Mouse (Mus musculus) intestine, postnatal 0 days (tissue): ENCODE data around the gene Adgrl2. TPM values are rescaled to one million over a fixed set of nuclear protein-coding genes. Genes with fewer than 3 reads are reported as not detected.

Experiments
- ATAC-seq: fragments of 200-750 bp; cut with Nextera tagmentation; 2 replicates; pipeline ENCODE4 v1.8.0; 2017; ENCODE audit warnings: mild to moderate bottlenecking, moderate TSS enrichment, moderate library complexity
- H3K27ac ChIP-seq: fragments of 300-500 bp; sonication (generic); 2 replicates; pipeline ENCODE4 v1.5.1; 2014; ENCODE audit warnings: mild to moderate bottlenecking, low read depth, low read length, moderate library complexity
- H3K27me3 ChIP-seq: fragments of 300-500 bp; sonication (generic); replicated peaks from 2 replicates; pipeline ENCODE4 v1.6.1; 2014; ENCODE audit warnings: low read length, mixed read lengths; ENCODE audit not compliant: control insufficient read depth, insufficient read depth
- H3K36me3 ChIP-seq: fragments of 300-500 bp; sonication (generic); 2 replicates; pipeline ENCODE4 v1.6.1; 2014; ENCODE audit warnings: mild to moderate bottlenecking, moderate library complexity; ENCODE audit not compliant: control insufficient read depth, insufficient read depth
- H3K4me1 ChIP-seq: fragments of 300-500 bp; sonication (generic); replicated peaks from 2 replicates; pipeline ENCODE4 v1.6.1; 2014; ENCODE audit warnings: antibody characterized with exemption, low read length, mixed read lengths; ENCODE audit not compliant: control insufficient read depth, insufficient read depth
- H3K4me2 ChIP-seq: fragments of 300-500 bp; sonication (generic); replicated peaks from 2 replicates; pipeline ENCODE4 v1.6.1; 2014; ENCODE audit warnings: low read depth, mild to moderate bottlenecking, moderate library complexity
- H3K4me3 ChIP-seq: fragments of 300-500 bp; sonication (generic); 2 replicates; pipeline ENCODE4 v1.5.1; 2014; ENCODE audit warnings: low read depth, low read length
- H3K9ac ChIP-seq: fragments of 300-500 bp; sonication (generic); 2 replicates; pipeline ENCODE4 v1.6.1; 2014; ENCODE audit warnings: mild to moderate bottlenecking, low read depth, low read length
- H3K9me3 ChIP-seq: fragments of 300-500 bp; sonication (generic); 2 replicates; pipeline ENCODE4 v1.6.1; 2016; ENCODE audit warnings: mixed run types; ENCODE audit not compliant: control insufficient read depth
- CTCF ChIP-seq: sonication (generic); IDR thresholded peaks from 2 replicates; pipeline ENCODE4 v1.5.1; 2016; ENCODE audit warnings: low read depth, mild to moderate bottlenecking, control low read depth, antibody characterized with exemption, moderate library complexity
- WGBS: fragments of 180-500 bp; shearing (Covaris S2); extraction: QIAGEN DNeasy Blood & Tissue Kit; methylation state at CpG from one replicate; pipeline ENCODE4 v1.1.7; 2014; 5-methylcytosine and 5-hydroxymethylcytosine counted together
- polyA plus RNA-seq: library from polyadenylated mRNA; unstranded; fragments of >200 nt; fragmentation: Nextera tagmentation; extraction: Ambion mirVana; gene quantifications from 2 replicates; pipeline ENCODE4 v1.2.1, GENCODE M21; 2015

Gene Adgrl2
- polyA plus RNA-seq, 1 experiment from 2014 or later: 20.4 TPM

- H3K9ac ChIP-seq: no peak overlapping the region
- peaks cover 78% of the 10 kb centered on the region for H3K36me3 ChIP-seq
- H3K4me3 ChIP-seq: no peak overlapping the region
- no peaks in the 10 kb centered on the region for H3K4me1 ChIP-seq
- no peak for ATAC-seq
- 74% methylated on average over 6 of the region's 6 CpGs for WGBS
- no peak overlapping the region for H3K4me2 ChIP-seq
- H3K27ac ChIP-seq: no peak overlapping the region
- no peaks in the 10 kb centered on the region for H3K9me3 ChIP-seq
- no peak for TF ChIP-seq CTCF
- no peaks in the 10 kb centered on the region for H3K27me3 ChIP-seq
Measured at GRCm38 (mm10) chr3:148821632-148822031, 168.7 kb downstream of the Adgrl2 start.

GRCm38 (mm10) chr3:148819323-148820046, 170.9 kb downstream of the Adgrl2 start:
- no peak for ATAC-seq
- H3K4me3 ChIP-seq: no peak overlapping the region
- no peaks in the 10 kb centered on the region for H3K4me1 ChIP-seq
- TF ChIP-seq CTCF: no peak
- WGBS: 94% methylated on average over 33 of the region's 33 CpGs
- no peak overlapping the region for H3K9ac ChIP-seq
- H3K4me2 ChIP-seq: no peak overlapping the region
- peaks cover 70% of the 10 kb centered on the region for H3K36me3 ChIP-seq
- H3K27me3 ChIP-seq: no peaks in the 10 kb centered on the region
- no peaks in the 10 kb centered on the region for H3K9me3 ChIP-seq
- H3K27ac ChIP-seq: no peak overlapping the region

GRCm38 (mm10) chr3:148818414-148819105, 171.8 kb downstream of the Adgrl2 start:
- 77% methylated on average over 6 of the region's 6 CpGs for WGBS
- no peak overlapping the region for H3K27ac ChIP-seq
- H3K36me3 ChIP-seq: peaks cover 61% of the 10 kb centered on the region
- H3K4me2 ChIP-seq: no peak overlapping the region
- no peaks in the 10 kb centered on the region for H3K27me3 ChIP-seq
- no peak for ATAC-seq
- no peak for TF ChIP-seq CTCF
- no peaks in the 10 kb centered on the region for H3K4me1 ChIP-seq
- no peaks in the 10 kb centered on the region for H3K9me3 ChIP-seq
- no peak overlapping the region for H3K9ac ChIP-seq
- no peak overlapping the region for H3K4me3 ChIP-seq

DNA sequence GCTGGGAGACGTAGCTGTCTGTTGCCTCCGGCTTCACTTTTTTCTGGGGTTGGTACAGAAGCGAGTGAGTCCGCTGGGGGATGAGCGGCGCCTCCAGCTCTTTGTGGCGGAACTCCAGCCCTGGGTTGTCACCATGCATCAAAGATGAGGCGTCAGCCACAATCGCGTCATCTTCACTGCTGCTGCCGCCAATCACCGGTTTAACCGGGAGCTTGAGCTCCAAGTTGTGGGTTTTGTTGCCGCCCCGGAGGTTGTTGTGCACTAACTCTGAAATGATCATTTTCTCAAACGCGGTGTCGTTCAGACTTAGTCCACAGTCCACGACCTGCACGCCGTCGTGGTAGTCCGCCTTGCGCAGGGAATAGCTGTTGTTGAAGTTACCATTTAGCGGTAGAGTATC, 172.9 kb downstream of the Adgrl2 start:
- WGBS: 98% methylated on average over 25 of the region's 25 CpGs

DNA sequence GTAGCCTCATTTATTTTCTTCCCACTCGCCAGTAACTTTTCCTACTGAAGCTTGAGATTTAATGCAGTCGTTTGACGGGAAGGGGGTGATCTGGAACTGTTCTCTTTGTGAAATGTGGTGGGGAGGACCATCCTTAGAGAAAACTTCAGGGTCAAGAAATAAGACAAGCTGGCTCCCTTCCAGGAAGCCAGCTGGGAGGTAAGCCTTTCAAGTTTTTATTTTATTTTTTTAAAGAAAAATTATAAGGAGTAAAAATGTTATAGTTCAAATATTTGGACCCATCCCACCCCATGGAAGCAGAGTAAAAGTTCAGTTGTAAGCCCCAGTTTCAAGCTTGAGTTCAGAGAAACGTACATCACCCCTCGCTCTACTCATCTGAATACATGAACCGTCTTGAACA, 177.2 kb downstream of the Adgrl2 start:
- TF ChIP-seq CTCF: no peak
- Histone ChIP-seq H3K9ac (no peak overlapping the region), H3K27me3 (no peaks in the 10 kb centered on the region), H3K27ac (no peak overlapping the region), H3K4me1 (no peaks in the 10 kb centered on the region), H3K9me3 (no peaks in the 10 kb centered on the region), H3K4me2 (no peak overlapping the region), H3K36me3 (peaks cover 21% of the 10 kb centered on the region), H3K4me3 (no peak overlapping the region)
- no peak for ATAC-seq
- WGBS: 69% methylated on average over 6 of the region's 6 CpGs

More for the DNA sequence above, 172.9 kb downstream of the Adgrl2 start:
- no peak for ATAC-seq
- H3K36me3 ChIP-seq: peaks cover 50% of the 10 kb centered on the region
- H3K27me3 ChIP-seq: no peaks in the 10 kb centered on the region
- TF ChIP-seq CTCF: no peak
- no peak overlapping the region for H3K9ac ChIP-seq
- H3K27ac ChIP-seq: no peak overlapping the region
- no peaks in the 10 kb centered on the region for H3K9me3 ChIP-seq
- no peak overlapping the region for H3K4me2 ChIP-seq
- no peaks in the 10 kb centered on the region for H3K4me1 ChIP-seq
- H3K4me3 ChIP-seq: no peak overlapping the region

- H3K4me1 ChIP-seq: no peaks in the 10 kb centered on the region
- no peak overlapping the region for H3K9ac ChIP-seq
- no peak for ATAC-seq
- H3K4me2 ChIP-seq: no peak overlapping the region
- TF ChIP-seq CTCF: no peak
- peaks cover 10% of the 10 kb centered on the region for H3K36me3 ChIP-seq
- no peak overlapping the region for H3K27ac ChIP-seq
- no peak overlapping the region for H3K4me3 ChIP-seq
- H3K27me3 ChIP-seq: no peaks in the 10 kb centered on the region
- H3K9me3 ChIP-seq: no peaks in the 10 kb centered on the region
- WGBS: 73% methylated on average over 1 of the region's 1 CpGs
Measured at GRCm38 (mm10) chr3:148812059-148812458, 178.3 kb downstream of the Adgrl2 start.
